Mouse (Mus musculus) macrophage (primary cell): ENCODE measurements around the gene Igf1r. TPM values are rescaled to one million over a fixed set of nuclear protein-coding genes. Genes with fewer than 3 reads are reported as not detected.
A peak's percentile ranks its signal among the peaks of the same experiment; 100 is the strongest.

Source experiments
- H3K27ac ChIP-seq: fragments of 350-480 bp; formaldehyde crosslinking; 2 replicates; pipeline ENCODE4 v1.9.0; 2021
- H3K36me3 ChIP-seq: fragments of 350-480 bp; formaldehyde crosslinking; 2 replicates; pipeline ENCODE4 v1.9.0; 2021; ENCODE audit errors: inconsistent target
- H3K4me3 ChIP-seq: fragments of 350-480 bp; formaldehyde crosslinking; 2 replicates; pipeline ENCODE4 v1.9.0; 2021; ENCODE audit errors: inconsistent target
- H3K79me2 ChIP-seq: fragments of 350-480 bp; formaldehyde crosslinking; 2 replicates; pipeline ENCODE4 v1.9.0; 2021; ENCODE audit errors: inconsistent target
- WGBS: methylation state at CpG from one replicate; pipeline ENCODE4 v1.1.7; 2026; ENCODE audit warnings: inconsistent platforms; ENCODE audit not compliant: missing documents; 5-methylcytosine and 5-hydroxymethylcytosine counted together
- polyA plus RNA-seq: library from polyadenylated mRNA; stranded (reverse); fragments of 250-400 nt; gene quantifications from 3 replicates; pipeline ENCODE4 v1.2.4, GENCODE M21; 2018; ENCODE audit warnings: inconsistent platforms

The Igf1r gene
- polyA plus RNA-seq, 1 experiment from 2014 or later = 3.2 TPM

GRCm38 (mm10) chr7:68006496-68006895 lies 53.9 kb downstream of the Igf1r start:
- 82% methylated on average over 6 of the region's 6 CpGs for WGBS
- Histone ChIP-seq H3K4me3 (no peak overlapping the region), H3K27ac (0 out of 2 replicates have a peak overlapping the region, but pooled peaks have one; percentile 13), H3K36me3 (no peaks in the 10 kb centered on the region), H3K79me2 (no peaks in the 10 kb centered on the region)

GRCm38 (mm10) chr7:68009635-68010034 lies 57.0 kb downstream of the Igf1r start:
- Histone ChIP-seq H3K27ac (no peak overlapping the region), H3K36me3 (no peaks in the 10 kb centered on the region), H3K79me2 (no peaks in the 10 kb centered on the region), H3K4me3 (no peak overlapping the region)
- 92% methylated on average over 8 of the region's 8 CpGs for WGBS

GRCm38 (mm10) chr7:68010168-68010567 lies 57.5 kb downstream of the Igf1r start:
- 96% methylated on average over 7 of the region's 7 CpGs for whole genome bisulfite sequencing
- H3K79me2 ChIP-seq = no peaks in the 10 kb centered on the region
- no peak overlapping the region for H3K27ac ChIP-seq
- no peak overlapping the region for H3K4me3 ChIP-seq
- H3K36me3 ChIP-seq = no peaks in the 10 kb centered on the region

- Histone ChIP-seq H3K79me2 (no peaks in the 10 kb centered on the region), H3K36me3 (no peaks in the 10 kb centered on the region), H3K4me3 (no peak overlapping the region), H3K27ac (no peak overlapping the region)
- 92% methylated on average over 3 of the region's 3 CpGs for WGBS
Observed at GRCm38 (mm10) chr7:68010802-68011201, 58.2 kb downstream of the Igf1r start.

DNA sequence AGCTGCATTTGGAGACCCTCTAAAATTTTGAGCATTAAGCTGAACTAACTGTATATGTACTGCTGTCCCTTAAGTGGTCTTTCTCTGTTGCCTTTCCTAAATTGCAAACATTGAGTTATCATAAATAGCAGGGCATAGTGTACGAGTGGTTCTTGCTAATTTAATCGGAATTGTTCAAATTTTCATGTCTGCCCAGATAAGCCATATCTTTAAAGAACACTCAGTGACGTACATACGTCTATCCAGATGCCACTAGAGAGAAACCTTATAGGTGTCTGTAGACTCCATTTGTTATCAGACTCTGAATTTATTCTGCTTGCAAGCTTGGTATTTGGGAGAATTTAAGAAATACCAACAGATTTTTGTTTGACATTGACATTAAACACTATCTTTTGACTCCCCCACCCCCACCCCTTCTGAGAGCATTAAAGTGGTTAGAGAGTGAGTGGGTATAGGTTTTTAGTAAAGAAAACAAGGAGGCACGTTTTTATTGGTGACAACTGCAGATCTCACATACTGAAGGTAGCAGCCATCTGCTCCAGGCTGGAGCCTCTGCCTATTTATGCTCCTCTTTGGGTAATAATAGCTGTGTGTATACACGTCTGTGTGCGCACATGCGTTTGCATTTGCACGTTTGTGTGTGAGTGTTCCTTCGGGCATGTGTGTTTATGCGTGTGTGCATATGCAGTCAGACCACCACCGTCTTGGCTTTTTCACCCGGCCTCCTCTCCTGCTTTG lies 58.9 kb downstream of the Igf1r start:
- H3K79me2 ChIP-seq = no peaks in the 10 kb centered on the region
- 94% methylated on average over 12 of the region's 13 CpGs for WGBS
- no peak overlapping the region for H3K27ac ChIP-seq

DNA sequence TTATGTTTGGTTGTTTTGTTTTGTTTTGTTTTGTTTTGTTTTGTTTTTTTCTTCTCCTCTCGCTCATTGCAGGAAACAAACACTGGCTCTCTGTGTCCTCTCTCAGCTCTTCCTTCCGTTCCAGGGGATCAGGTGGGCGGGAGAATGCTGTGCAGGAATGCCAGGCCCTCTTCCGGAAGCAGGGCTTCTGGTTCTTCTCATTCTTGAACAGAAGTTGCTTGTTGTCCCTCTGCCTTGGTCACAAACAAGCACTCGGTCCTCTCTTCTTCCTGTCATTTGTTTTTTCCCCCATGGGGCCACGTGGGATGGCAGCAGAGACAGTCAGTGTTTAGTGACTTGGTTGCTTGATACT lies 59.5 kb downstream of the Igf1r start:
- H3K79me2 ChIP-seq = no peaks in the 10 kb centered on the region
- H3K4me3 ChIP-seq = no peak overlapping the region
- 90% methylated on average over 6 of the region's 6 CpGs for WGBS
- H3K27ac ChIP-seq = no peak overlapping the region
- H3K36me3 ChIP-seq = no peaks in the 10 kb centered on the region

More for the DNA sequence above, 58.9 kb downstream of the Igf1r start:
- H3K36me3 ChIP-seq = no peaks in the 10 kb centered on the region
- H3K4me3 ChIP-seq = no peak overlapping the region

- 100% methylated on average over 1 of the region's 3 CpGs for WGBS
- H3K79me2 ChIP-seq = no peaks in the 10 kb centered on the region
- H3K4me3 ChIP-seq = no peak overlapping the region
- H3K27ac ChIP-seq = no peak overlapping the region
- H3K36me3 ChIP-seq = no peaks in the 10 kb centered on the region
Observed at GRCm38 (mm10) chr7:68014495-68014894, 61.9 kb downstream of the Igf1r start.

GRCm38 (mm10) chr7:68015404-68015803 lies 62.8 kb downstream of the Igf1r start:
- H3K4me3 ChIP-seq = no peak overlapping the region
- 100% methylated on average over 3 of the region's 3 CpGs for WGBS
- H3K36me3 ChIP-seq = no peaks in the 10 kb centered on the region
- no peaks in the 10 kb centered on the region for H3K79me2 ChIP-seq
- no peak overlapping the region for H3K27ac ChIP-seq

- Histone ChIP-seq H3K79me2 (no peaks in the 10 kb centered on the region), H3K4me3 (no peak overlapping the region), H3K27ac (no peak overlapping the region), H3K36me3 (no peaks in the 10 kb centered on the region)
- WGBS = 88% methylated on average over 4 of the region's 4 CpGs
Observed at GRCm38 (mm10) chr7:68018038-68018437, 65.4 kb downstream of the Igf1r start.

- no peak overlapping the region for H3K27ac ChIP-seq
- H3K4me3 ChIP-seq = no peak overlapping the region
- H3K79me2 ChIP-seq = no peaks in the 10 kb centered on the region
- 94% methylated on average over 2 of the region's 2 CpGs for WGBS
- H3K36me3 ChIP-seq = no peaks in the 10 kb centered on the region
Observed at GRCm38 (mm10) chr7:68020556-68020955, 67.9 kb downstream of the Igf1r start.

- H3K36me3 ChIP-seq = no peaks in the 10 kb centered on the region
- no peaks in the 10 kb centered on the region for H3K79me2 ChIP-seq
- H3K4me3 ChIP-seq = no peak overlapping the region
- WGBS = 86% methylated on average over 2 of the region's 2 CpGs
- no peak overlapping the region for H3K27ac ChIP-seq
Observed at GRCm38 (mm10) chr7:68021741-68022140, 69.1 kb downstream of the Igf1r start.

DNA sequence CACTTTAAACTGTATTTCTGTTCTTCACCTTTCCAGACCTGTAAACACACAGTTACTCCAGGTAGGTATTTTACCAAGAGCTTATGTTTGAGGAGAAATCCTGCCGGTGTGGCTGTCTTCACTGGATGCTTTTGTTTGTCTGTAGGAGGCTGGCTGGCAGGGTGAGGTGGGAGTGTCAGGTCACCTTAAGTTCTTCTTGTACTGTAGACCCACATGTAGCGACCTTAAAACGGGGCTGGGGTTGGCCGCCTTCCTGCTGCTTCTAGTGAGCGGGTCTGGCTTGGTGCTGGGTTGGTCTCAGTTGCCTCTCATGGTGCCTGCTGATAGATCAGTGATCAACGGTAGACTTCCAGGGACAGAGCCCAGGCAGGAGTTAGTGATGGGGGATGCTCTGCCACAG lies 69.6 kb downstream of the Igf1r start:
- WGBS = 94% methylated on average over 6 of the region's 6 CpGs
- H3K79me2 ChIP-seq = no peaks in the 10 kb centered on the region
- no peaks in the 10 kb centered on the region for H3K36me3 ChIP-seq
- no peak overlapping the region for H3K4me3 ChIP-seq
- no peak overlapping the region for H3K27ac ChIP-seq

- WGBS = 95% methylated on average over 4 of the region's 4 CpGs
- Histone ChIP-seq H3K79me2 (no peaks in the 10 kb centered on the region), H3K36me3 (no peaks in the 10 kb centered on the region), H3K27ac (no peak overlapping the region), H3K4me3 (no peak overlapping the region)
Observed at GRCm38 (mm10) chr7:68023882-68024281, 71.3 kb downstream of the Igf1r start.

DNA sequence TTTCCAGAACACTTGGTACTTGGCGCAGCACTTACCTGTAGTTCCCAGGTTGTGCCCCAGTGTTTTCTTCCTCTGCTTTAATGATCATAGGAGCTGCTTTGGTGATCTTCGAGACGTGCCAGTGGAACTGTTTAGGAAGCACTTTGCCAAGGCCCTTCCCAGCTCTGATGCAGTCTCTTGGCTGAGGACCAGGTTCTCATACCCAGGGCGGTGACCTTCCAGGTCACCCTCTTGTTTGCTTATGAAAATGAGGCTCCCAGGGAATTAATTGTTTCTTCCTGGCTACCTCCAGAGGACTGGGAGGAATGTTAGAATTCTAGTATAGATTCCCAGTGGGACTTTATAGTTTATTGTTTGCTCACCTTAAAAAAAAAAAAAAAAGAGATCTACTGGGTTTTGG lies 72.0 kb downstream of the Igf1r start:
- H3K4me3 ChIP-seq = no peak overlapping the region
- no peak overlapping the region for H3K27ac ChIP-seq
- no peaks in the 10 kb centered on the region for H3K36me3 ChIP-seq
- 96% methylated on average over 4 of the region's 4 CpGs for WGBS
- H3K79me2 ChIP-seq = no peaks in the 10 kb centered on the region

DNA sequence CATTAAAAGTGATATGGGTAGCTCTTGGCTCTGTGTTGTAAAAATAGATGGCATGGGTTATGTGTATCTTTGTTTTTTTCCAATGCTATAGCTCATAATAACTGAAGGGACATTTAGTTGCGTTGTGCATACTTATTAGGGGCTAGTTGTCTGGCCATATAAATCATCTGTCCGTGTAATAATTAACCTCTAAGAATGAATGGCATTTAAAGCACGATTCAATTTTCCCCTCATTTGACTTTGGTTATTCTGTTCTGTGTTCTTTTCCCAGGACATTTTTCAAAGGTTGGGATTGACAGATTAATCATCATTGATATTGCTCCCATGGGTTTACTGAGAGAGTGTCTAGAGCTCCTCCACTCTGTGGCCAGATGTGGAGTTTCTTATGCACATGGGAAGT lies 72.8 kb downstream of the Igf1r start:
- no peak overlapping the region for H3K4me3 ChIP-seq
- 90% methylated on average over 3 of the region's 3 CpGs for WGBS
- no peaks in the 10 kb centered on the region for H3K79me2 ChIP-seq
- no peaks in the 10 kb centered on the region for H3K36me3 ChIP-seq
- no peak overlapping the region for H3K27ac ChIP-seq

DNA sequence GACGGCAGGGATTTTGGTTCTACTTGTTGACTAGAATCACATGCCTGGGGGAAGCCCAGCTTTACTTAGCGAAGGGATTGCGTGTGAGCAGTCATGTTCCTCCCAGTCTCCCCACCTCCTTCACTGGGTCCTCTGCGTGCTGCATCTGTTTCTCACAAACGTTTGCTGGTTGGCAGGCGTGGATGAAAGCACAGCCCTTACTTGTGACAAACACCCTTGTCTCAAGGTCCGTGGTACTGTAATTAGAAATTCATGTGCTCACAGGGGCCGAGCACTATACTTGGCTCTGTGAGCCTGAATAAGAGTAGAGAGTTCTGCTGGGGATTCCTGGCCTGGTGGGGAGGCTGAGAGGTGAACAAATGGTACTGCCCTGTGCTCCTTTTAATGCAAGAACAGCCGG lies 73.4 kb downstream of the Igf1r start:
- no peaks in the 10 kb centered on the region for H3K79me2 ChIP-seq
- H3K27ac ChIP-seq = no peak overlapping the region
- H3K36me3 ChIP-seq = no peaks in the 10 kb centered on the region
- no peak overlapping the region for H3K4me3 ChIP-seq
- 91% methylated on average over 9 of the region's 9 CpGs for WGBS
